Mouse (Mus musculus) CD4-positive, CD25-positive, alpha-beta regulatory T cell, adult 4 months (primary cell): Measurements from ENCODE around the gene Lrrk2. TPM values are rescaled to one million over a fixed set of nuclear protein-coding genes. Genes with fewer than 3 reads are reported as not detected.

Experiments
- ATAC-seq: one replicate; pipeline ENCODE4 v1.8.0; 2017
- polyA plus RNA-seq, 2 experiments: library from polyadenylated mRNA; unstranded; fragments of 100-300 nt; shearing (Covaris generic); gene quantifications; one replicate each; pipeline ENCODE4 v1.2.1; 2017

Gene Lrrk2
- polyA plus RNA-seq, 2 experiments from 2014 or later, result 0.37 TPM; not detected in 1

DNA sequence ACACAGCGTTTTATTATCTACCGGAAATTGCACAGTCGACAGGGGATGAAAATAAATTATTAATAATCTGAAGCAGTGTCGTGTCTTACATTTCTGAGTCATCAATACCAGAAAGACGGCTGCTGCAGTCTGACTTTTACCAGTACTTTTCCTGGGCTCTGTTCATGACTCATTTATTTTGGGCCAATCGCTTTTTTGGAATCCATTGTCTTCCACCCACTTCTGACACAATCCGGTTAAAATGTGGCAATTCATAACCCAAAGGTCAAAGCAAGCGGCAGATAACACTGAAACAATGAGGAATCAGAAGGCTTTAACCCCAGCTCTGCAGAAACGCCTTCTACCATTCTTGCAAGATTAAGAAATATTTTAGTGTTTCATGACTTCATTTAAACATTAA is 17.7 kb downstream of the Lrrk2 start:
- ATAC-seq, result no peak

DNA sequence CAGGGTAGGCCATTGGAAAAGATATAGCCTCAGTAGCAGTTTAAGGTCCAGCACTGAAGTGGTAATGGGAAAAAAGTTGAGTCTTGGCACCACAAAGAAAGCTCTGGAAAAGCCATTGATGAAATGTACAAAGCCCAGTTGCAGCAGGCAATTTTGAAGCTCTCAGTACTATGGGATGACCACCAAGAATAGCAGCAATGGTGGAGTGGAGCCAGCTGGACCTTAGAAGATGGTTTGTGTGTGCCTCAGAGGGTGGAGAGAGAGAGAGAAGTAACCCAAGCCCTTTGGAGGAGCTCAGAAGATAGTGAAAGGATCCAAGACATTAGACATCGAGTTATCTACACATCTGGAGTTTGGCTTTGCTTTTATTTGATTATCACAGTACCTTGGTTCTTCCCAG is 20.1 kb downstream of the Lrrk2 start:
- ATAC-seq, result no peak

DNA sequence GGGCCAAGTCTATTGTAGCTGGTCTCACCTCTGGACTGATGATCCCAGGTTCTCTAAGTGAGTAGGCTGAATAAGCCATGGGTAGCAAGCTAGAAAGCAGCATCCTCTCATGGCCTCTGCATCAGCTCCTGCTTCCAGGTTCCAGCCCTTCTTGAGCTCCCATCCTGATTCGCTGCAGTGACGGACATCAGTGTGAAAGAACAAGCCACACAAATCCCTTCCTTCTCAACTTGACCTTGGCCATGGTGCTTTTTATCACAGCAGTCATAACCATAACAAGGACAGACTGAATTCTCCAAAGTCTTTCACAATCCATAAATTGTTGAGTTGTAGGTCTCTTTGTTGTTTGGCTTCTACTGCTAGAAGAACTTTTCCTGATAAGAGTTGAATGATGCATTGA is 20.9 kb downstream of the Lrrk2 start:
- ATAC-seq, result no peak

DNA sequence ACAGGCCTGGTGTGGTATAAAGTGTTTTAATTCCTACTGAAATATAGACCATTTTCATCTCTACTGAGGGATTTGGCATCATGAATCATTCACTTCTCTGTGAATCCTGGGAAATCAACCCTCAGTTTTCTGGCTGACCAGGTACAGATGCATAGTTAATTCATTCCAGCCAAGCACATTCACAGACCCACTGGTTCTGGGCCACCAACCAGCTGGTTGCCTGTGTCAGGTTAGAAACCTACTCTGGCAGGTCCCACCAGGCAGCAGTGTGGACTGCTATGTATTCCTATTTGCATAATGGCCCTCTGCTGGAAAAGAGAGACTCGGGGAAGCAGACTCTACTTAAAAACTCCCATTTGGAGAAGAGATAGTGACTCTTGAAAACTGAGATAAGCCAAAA is 27.9 kb downstream of the Lrrk2 start:
- no peak for ATAC-seq

DNA sequence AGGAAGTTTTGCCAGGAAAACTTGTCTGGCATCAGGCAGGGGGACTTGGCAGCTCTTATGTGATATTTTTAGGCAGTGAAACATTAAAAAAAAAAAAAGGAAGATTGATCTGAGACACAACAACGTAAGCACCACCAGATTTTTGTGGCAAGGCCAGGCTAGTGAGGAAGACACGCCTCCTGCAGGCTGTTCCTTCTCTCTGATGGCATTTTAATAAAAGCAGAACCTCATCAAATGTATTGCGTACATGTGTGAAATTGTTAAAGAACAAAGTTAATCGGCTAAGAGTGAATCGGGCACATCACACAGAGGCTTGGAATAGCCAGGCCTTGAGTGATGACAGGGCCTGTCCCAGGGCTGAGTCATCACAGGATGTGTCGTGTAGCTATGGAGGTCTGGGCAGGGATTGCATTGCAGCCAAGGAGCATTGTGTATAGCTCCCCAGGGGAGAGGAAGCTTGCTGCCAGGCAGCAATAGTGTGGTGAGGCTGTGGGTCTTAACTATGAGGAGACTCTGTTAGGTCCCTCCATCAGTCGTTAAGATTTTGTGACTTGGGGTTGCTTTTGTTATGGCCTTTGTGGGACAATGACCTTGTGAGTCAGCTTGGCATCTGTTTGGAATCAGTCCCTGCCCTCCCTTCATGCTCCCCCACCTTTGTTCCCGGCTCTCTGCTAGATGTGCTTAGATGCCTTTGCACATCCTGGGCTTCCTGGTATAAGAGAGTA is 30.2 kb downstream of the Lrrk2 start:
- ATAC-seq, result no peak

DNA sequence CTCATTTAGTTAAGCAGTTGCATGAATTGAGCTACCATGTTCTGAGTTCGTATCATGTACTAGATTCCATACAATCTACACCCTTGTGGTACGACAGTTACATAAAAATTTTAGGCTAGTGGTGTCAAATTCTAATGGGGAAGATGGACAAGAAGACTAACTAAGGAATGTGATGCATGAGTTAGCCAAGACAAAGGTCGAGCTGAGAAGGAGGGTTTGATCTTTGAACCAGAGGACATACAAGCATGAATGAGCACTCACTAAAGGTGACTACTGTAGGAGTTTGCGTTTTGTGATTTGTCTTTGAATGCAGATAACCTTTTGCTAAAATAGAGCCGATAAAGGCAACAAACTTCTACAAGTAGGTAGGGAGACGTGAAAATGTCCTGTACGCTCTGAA is 31.1 kb downstream of the Lrrk2 start:
- no peak for ATAC-seq

DNA sequence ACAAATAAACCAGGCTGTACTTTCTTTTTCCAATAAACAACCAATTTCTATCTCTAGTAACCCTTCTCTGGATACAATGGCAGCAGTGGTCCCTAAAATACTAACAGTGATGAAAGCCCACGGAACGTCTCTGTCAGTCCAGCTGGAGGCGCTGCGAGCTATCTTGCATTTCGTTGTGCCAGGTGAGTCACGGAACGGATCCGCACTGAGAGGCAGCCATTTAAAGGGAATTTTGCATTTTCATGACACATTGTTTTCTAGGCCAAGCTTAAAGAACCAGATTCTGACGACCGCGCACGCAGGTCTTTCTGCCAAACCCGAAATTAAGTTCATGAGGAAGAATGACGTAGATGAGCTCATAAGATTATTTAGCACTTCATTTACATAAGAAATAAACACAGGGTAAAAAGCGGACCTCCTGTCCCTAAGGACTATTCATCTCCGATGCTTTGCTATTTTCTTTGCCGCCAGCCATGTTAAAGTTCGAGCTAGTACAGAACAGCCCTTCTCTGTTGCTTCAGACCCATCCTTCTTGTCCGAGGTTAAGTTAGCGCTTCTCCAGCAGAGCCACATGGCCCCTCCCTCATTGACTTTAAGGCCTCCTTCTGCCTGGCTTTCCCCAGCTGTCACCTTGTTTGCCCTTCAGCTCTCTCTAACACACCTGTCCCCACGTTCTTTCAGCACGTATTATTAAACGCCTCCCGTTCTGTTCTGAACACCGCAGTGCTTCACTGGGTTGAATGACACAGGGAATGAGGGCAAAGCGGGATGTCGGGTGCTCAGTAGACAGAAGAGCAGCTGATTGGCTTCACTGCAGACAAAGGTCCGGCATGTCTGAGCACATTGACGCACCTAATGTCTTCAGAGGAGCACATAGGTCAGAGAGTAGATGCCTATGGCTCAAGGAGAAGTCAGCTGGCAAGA is 36.5 kb downstream of the Lrrk2 start:
- no peak for ATAC-seq

DNA sequence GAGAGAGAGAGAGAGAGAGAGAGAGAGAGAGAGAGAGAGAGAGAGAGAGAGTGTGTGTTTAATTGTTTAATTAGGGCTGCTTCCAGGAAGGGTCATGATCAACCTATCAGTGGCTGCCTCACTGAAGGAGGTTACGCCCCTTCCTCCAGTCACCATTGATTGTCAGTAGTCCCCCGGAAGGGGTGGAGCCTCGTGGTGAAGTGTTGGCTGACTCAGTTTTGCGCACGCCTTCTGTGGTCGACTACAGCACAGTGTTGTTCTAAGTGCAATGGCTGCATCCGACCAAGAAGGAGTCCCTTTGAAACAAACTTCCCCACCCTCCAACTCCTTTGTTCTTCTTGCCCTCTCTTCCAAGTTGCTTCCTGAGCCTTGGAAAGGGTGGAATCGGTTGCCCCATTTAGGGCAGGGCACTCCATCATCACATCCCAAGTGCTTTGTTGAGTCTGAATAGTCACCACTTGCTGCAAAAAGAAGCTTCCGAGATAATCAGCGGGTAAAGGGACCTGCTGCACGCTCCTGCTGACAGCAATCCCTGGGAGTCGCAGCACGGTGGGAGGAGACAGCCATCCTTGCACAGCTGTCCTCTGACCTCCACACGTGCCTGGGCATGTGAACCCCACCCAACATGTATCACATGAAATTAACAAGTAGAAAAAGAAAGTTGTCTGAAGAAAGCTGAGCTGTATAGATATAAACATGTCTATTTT is 62.4 kb downstream of the Lrrk2 start:
- ATAC-seq, result no peak

DNA sequence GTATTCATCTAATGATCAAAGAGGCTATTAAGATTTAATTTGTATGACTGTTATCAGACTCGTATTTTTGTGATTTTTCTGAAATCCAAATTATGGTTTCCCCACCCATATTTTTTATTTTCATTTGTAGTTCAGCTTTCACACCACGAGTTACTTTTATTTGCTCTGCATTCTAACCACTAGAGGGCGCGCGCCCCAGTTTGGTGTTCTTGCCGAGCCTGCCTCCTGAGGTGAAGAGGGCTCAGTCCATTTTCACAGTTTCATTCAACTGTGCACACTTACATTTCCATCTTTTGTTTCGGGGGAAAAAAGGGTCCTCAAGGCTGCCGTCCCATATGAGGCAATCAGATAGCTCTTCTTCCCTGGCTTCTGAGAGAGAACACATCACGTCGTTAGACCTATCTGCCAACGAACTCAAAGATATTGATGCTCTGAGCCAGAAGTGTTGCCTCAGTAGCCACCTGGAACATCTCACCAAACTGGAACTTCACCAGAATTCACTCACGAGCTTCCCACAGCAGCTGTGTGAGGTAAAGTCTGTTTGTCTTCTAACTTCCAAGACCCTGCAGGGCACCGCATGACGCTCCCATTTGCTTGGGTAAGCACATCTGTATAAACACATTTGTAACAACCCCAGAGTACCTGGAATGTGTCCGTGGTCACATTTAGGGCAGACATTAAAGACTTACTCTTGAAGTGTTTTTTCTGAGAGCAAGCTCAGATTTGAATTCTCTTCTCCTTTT is 64.0 kb downstream of the Lrrk2 start:
- no peak for ATAC-seq

DNA sequence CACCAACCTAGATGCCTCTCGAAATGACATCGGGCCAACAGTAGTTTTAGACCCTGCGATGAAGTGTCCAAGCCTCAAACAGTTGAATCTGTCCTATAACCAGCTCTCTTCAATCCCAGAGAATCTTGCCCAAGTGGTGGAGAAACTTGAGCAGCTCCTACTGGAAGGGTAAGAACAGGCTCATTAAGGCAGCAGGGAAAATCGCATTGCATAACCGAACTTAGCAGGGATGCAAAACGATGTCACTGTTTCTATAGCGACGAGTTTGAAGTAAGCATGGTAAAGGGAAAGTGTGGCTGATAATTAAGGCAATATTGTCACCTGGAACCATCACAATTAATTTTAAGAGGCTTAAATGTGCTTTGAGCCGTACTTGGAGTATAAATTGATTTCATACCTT is 65.8 kb downstream of the Lrrk2 start:
- ATAC-seq, result no peak

DNA sequence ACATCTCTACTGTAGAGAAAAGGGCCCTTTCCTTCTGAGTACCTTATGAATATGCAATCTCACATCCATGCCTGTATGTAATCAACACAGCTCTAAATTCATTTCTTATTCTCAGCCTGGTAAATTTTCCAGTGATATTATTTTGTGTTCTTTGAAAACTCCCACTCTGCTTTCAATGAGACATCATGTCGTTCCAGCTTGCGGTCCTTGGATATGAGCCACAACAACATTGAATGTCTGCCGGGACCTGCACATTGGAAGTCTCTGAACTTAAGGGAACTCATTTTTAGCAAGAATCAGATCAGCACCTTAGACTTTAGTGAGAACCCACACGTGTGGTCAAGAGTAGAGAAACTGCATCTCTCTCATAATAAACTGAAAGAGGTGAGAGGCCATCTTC is 72.5 kb downstream of the Lrrk2 start:
- no peak for ATAC-seq

DNA sequence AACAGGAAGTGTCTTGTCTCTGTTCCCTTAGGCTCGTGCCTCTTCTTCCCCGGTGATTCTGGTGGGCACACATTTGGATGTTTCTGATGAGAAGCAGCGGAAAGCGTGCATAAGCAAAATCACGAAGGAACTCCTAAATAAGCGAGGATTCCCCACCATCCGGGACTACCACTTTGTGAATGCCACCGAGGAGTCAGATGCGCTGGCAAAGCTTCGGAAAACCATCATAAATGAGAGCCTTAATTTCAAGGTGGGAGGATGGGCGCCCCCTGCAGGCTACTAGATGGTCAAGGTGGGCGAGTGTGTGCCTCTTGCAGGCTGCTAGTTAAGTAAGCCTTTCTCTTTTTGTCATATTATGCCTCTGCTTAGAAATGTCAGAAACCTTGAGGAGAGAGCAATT is 79.1 kb downstream of the Lrrk2 start:
- ATAC-seq, result no peak

DNA sequence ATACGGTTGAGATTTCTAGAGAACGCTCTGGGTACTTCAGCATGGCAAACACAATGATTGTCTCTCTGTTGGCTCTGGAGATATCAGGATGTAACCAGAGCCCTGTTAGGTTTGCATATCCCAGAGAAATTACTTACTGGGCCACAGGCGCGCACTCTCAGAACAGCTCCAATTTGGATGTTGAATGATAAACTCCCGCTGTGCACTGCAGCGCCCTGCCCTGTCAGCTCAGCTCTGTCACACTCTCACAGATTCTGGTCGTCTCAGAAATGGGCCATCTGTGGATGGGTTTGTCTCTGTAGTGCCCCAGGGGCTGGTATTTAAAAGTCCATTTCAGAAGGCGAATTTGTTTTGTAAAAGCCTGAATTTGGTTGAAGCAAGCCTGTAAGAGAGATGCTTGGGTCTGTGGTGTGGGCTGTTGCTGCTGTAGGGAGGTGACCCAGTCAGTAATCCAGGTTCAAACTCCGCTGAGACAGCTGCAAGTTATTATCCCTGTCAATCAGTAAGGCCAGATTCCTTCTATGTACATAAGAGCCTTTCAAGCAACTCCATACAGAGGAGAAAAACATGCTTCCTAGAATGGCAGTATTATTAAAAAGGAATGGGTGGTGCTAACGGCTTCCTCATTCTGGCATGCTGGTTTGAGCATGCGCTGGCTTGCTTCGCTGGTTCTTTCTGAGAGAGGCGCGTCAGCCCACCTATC is 80.6 kb downstream of the Lrrk2 start:
- ATAC-seq, result no peak

DNA sequence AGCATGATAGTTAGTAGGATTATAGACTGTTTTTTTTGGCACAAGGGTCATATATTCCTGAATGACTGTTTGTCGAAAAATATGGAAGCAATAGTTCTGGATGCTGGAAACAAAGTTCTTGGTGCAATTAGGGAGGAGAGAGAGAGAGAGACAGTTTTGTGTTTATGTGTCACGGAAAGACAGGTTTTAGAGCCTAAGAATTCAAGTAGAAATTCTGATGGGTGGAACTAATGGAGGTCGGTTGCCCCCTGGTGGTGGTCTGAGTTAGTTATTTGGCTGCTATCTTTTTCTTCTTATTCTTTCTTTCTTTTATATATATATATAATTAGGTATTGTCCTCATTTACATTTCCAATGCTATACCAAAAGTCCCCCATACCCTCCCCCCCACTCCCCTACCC is 81.6 kb downstream of the Lrrk2 start:
- no peak for ATAC-seq

DNA sequence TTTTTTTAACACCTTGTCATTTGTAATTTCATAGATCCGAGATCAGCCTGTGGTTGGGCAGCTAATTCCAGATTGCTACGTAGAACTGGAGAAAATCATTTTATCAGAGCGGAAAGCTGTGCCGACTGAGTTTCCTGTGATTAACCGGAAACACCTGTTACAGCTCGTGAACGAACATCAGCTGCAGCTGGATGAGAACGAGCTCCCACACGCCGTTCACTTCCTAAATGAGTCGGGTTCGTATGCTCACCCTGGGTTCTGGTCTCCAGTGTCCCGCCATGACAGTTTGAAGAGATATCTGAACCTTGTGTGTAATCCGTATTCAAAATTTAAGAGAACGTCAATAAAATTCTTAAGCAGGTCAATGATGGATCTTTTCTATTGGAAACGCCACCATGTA is 82.8 kb downstream of the Lrrk2 start:
- ATAC-seq, result no peak

DNA sequence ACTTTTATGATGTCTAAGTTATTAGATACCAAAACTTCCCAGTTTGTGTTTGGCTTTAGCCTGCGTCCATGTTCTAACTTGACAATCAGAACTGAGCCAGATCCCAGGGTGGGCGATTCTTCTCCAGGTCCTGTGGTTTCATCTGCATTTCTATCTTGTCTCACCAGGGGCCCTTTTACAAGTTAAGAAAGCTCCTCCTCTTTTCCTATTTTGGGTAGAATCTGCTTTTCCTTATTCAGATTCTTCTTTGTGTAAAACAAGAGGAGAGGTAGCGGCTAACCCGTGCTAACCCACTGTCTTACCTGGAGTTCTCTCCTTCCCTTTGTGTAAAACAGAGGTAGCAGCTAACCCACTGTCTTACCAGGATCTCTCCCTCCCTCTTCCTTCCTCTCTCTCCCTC is 99.1 kb downstream of the Lrrk2 start:
- no peak for ATAC-seq

DNA sequence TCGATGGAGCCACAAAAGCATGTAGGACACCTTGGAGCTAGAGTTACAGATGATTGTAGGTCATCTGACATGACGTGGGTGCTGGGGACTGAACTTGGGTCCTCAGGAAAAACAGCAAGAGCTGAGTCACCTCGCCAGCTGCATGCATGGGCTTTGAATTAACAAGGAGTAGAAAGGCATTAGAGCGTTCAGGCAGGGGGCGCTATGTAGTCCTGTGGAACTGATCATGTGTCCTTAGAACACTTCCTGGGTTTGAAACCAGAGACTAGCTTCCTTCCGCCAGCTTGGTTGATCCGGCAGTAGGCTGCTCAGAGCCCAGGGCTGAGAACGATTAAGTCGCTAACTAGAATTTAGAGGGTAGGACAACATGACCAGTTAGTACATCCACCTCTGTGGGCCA is 106.2 kb downstream of the Lrrk2 start:
- ATAC-seq, result no peak

DNA sequence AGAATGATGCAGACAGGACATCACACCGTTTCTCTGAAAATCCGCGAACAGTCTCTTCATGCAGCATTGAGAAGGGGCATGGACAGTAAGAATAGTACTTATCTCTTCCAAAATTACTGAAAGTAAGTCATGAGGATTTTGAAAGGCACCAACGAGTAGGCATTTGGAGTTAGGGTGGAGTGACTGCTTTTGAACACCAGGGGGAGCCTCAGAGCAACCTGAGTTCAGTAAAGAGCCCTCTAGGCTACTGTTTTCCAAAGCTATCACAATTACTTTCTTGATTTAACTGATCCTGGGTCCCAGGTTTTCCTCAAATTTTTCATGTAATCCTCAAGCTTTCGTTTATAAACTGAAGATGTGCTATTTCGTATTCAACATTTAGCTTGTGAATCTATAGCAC is 108.2 kb downstream of the Lrrk2 start:
- ATAC-seq, result no peak

DNA sequence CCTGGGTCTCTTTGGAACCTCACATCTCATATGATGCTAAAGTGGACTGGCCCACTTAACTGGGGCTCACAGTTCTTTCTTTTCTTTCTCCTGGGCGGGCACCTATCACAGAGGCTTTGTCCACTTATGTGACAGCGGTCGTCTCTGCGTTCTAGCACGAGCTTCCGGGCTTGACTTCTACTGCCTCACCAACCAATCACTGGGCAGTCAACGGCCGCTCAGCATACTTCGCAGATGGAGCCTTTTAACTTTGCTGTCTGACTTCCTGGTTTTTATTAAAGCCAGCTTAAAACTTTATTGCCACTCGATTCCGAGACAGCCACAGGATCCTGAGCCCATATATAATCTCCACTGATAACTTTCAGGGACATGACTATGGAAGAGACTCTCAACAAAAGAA is 115.4 kb downstream of the Lrrk2 start:
- ATAC-seq, result no peak

DNA sequence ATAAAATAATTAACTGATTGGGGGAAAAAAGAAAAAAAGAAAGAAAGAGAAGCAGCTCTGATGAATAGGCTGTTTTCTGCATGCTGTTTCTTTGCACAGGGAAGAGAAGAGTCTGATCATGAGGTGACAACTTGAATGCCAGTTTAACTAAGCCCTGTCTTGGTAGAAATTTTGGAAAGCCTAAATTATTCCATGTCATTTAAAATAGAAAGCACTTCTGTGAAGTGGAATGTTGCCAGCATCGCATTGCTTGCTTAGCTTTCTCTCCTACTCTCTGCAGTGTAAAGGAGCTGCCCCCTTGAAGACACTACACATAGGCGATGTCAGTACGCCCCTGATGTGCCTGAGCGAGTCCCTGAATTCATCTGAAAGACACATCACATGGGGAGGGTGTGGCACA is 133.5 kb downstream of the Lrrk2 start:
- no peak for ATAC-seq

DNA sequence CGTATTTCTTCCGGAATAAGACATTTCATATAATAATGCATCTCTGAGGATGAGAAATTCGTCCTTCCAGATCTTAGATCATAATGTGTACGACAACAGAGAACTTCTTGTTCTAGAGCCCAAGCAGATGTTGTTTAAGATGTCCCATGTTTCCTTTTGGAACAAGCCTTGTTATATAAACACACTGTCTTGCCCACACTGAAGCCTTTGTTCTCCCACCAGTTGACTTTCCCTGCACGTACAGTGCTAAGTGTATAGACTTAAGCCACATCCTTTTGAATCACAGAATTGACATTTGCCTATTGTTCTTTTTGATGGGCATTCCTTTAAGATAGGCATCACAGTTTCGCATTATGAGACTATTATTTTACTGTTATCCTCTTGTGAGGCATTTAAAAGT is 162.3 kb downstream of the Lrrk2 start:
- no peak for ATAC-seq

DNA sequence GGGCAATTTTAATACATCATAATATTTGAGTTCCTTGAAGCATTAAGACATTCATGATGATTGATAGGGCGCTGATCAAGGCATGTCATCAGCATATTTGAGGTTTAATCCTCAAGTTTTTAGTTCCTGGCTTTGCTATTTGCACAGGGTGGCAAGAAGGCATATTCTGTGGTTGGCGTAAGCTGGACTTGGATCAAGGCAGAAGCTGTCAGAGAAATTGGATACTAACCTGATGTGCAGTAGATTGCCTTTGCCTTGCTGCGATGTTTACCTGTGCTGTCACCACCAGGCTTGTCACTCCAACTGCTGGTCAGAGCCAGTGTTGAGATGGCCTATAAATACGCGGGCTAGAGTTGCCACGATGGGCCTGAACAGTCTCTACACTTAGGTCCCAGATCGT is 165.0 kb downstream of the Lrrk2 start, which contains the start of gene Smgc:
Smgc (plus strand) TSS at position 301 of the 400 bp plus-strand sequence.
- ATAC-seq, result no peak
